Mouse (Mus musculus) thymus, postnatal 10 days (tissue): ENCODE data around the gene H2-Ke6.
A peak's percentile ranks its signal among the peaks of the same experiment; 100 is the strongest.
"Not testable (repeated sequence)": the region's sequence is repeated elsewhere in the genome, so short reads cannot be mapped to it uniquely, and the experiment has no call there.

ENCODE experiments used
- DNase-seq, 2 experiments: peaks; one replicate each; pipeline ENCODE4 v3.0.0; 2021; ENCODE audit warnings: low spot score in 2 of 2

Gene H2-Ke6

GRCm38 (mm10) chr17:34029890-34030595, 2.2 kb upstream of the H2-Ke6 start:
- DNase-seq = peak in 1 of 2 experiments; percentile 5

GRCm38 (mm10) chr17:34029150-34029889, 1.5 kb upstream of the H2-Ke6 start:
- DNase-seq = peak; percentile 3 to 4

GRCm38 (mm10) chr17:34028501-34029149, 765 bp upstream of the H2-Ke6 start:
- DNase-seq = peak; percentile 3 to 10

GRCm38 (mm10) chr17:34026917-34027655, 774 bp downstream of the H2-Ke6 start:
- DNase-seq = peak in 1 of 2 experiments; percentile 48

GRCm38 (mm10) chr17:34026221-34026620, 1.6 kb downstream of the H2-Ke6 start:
- DNase-seq = no peak

GRCm38 (mm10) chr17:34025756-34026151, 2.1 kb downstream of the H2-Ke6 start:
- no peak for DNase-seq

- no peak for DNase-seq
These were observed 2.8 kb downstream of the H2-Ke6 start for GRCm38 (mm10) chr17:34024861-34025755.

GRCm38 (mm10) chr17:34024317-34024821, 3.5 kb downstream of the H2-Ke6 start, which contains the start of gene Ring1:
Gene Ring1 (minus strand): TSS chr17:34024680.
- DNase-seq = peak; percentile 87

- DNase-seq = no peak
These were observed 4.2 kb downstream of the H2-Ke6 start for GRCm38 (mm10) chr17:34023678-34024077.

- DNase-seq = no peak
These were observed 4.9 kb downstream of the H2-Ke6 start for GRCm38 (mm10) chr17:34022987-34023386.

- no peak for DNase-seq
These were observed 5.5 kb downstream of the H2-Ke6 start for GRCm38 (mm10) chr17:34022414-34022783.

- no peak for DNase-seq
These were observed 6.1 kb downstream of the H2-Ke6 start for GRCm38 (mm10) chr17:34021539-34022413.

GRCm38 (mm10) chr17:34013436-34013835, 14.4 kb downstream of the H2-Ke6 start:
- DNase-seq = no peak

GRCm38 (mm10) chr17:34010156-34010555, 17.7 kb downstream of the H2-Ke6 start:
- no peak for DNase-seq

GRCm38 (mm10) chr17:34006570-34006969, 21.3 kb downstream of the H2-Ke6 start:
- no peak for DNase-seq

- peak in 1 of 2 experiments; percentile 64 for DNase-seq
These were observed 24.4 kb downstream of the H2-Ke6 start for GRCm38 (mm10) chr17:34003426-34003825.

- DNase-seq = not testable (repeated sequence)
These were observed 27.1 kb downstream of the H2-Ke6 start for GRCm38 (mm10) chr17:34000796-34001195.

GRCm38 (mm10) chr17:34000150-34000537, 27.7 kb downstream of the H2-Ke6 start, which contains the start of gene H2-K1:
Gene H2-K1 (minus strand): TSS chr17:34000347.
- DNase-seq = peak; percentile 65 to 68

- peak in 1 of 2 experiments; percentile 6 for DNase-seq
These were observed 28.3 kb downstream of the H2-Ke6 start for GRCm38 (mm10) chr17:33999341-34000149.
